Mouse (Mus musculus): ENCODE data around the gene Rab17.

DNA sequence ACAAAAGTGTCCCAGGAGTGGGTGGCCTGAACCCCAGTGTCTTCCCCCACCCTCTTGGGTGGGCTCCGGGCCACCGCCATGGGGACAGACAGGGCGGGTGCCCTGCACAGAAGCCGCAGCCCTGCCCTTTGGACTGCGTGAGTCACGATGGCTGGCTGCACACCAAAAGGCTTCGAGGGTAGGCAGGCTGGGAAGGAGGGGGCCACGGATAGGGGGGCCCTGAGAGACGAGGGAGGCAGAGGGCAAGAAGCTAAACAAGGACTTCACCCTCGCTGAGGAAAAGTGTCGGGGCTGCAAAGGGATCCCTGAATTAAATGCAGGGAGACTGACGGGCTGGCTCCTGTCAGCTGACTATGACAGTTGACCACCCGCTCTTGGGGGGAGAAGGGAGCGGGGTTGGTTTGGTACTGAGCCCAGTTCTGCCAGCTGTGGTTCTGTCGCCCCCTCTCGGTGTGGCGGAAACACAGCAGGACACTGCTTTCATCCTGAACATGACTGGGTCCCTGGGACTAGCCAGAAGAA, 59.8 kb downstream of the Rab17 start:
- TF ChIP-seq EP300 (IDR thresholded peaks at IDR 0.05; ENCODE audit: low read depth in 1 of 2, low read length in 2 of 2) = no peak
- TF ChIP-seq CTCF (IDR thresholded peaks at IDR 0.05 in 2 of 3, conservative IDR thresholded peaks at IDR 0.05 in 1 of 3; ENCODE audit: control insufficient read depth in 1 of 3, insufficient read depth in 1 of 3, low read depth in 2 of 3, low read length in 3 of 3, poor library complexity in 1 of 3, severe bottlenecking in 1 of 3) = no peak
- TF ChIP-seq GABPA (IDR thresholded peaks at IDR 0.05; ENCODE audit: low read depth, low read length) = no peak
- TF ChIP-seq POLR2A (IDR thresholded peaks at IDR 0.05; ENCODE audit: control insufficient read depth in 1 of 2, insufficient read depth in 1 of 2, low read depth in 1 of 2, low read length in 2 of 2, poor library complexity in 1 of 2) = no peak
- no peak for TF ChIP-seq ELF1 (IDR thresholded peaks at IDR 0.05; ENCODE audit: low read depth, low read length)
- no peak for TF ChIP-seq MAZ (IDR thresholded peaks at IDR 0.05; ENCODE audit: low read depth, low read length)
- no peak for TF ChIP-seq MAX (IDR thresholded peaks at IDR 0.05; ENCODE audit: low read length)
- no peak for TF ChIP-seq USF2 (IDR thresholded peaks at IDR 0.05; ENCODE audit: borderline replicate concordance in 1 of 2, insufficient read depth in 1 of 2, low read depth in 1 of 2, low read length in 2 of 2)
- TF ChIP-seq MEF2A (IDR thresholded peaks at IDR 0.05; ENCODE audit: extremely low read depth, insufficient replicate concordance, low read depth, low read length, poor library complexity, severe bottlenecking) = no peak
- TF ChIP-seq NRF1 (IDR thresholded peaks at IDR 0.05; ENCODE audit: insufficient read depth, low read depth, low read length, poor library complexity, severe bottlenecking) = no peak
- no peak for TF ChIP-seq GATA1 (IDR thresholded peaks at IDR 0.05; ENCODE audit: low read depth, low read length)

Data from MEL (cell line).